12 mouse cellular contexts compared by ENCODE assay signal in the genomic region with DNA sequence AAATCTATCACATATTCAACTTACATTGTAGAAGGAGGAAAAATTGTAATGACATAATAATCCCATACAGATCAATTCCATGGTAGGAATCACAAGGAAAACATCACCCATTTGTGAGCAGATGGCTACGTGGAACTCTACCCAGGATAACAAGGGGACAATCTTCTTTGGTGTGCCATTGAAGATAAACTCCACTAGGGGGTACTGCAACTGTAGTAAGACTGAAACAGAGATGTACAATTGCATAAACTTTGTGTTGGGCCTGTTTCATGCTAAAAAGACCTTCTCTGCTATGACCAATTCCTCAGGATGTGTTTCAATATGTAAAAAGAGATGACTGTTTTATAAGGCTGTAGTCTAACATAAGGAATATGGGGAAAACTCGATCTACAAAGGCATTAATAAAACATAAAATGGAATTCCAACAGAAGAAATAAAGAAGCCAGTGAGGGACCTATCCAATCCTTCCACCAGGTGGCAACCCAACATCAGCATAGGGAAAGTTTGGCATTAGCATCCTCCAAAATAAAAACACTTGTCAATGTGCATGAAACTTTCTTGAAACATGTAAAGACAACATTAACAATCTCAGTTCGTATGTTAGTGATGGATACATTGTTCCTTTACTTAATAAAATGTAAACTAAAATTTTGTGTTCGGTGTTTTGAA. TPM values are rescaled to one million over a fixed set of nuclear protein-coding genes. Genes with fewer than 3 reads are reported as not detected.
DNase-seq lines count a peak whose midpoint lies in the region; ATAC-seq and TF ChIP-seq lines count a peak whose summit lies in the region.
"Had no signal": no experiment of that assay in that cellular context is flagged by ENCODE, and none has a peak within 500 bp of the region (broad histone marks: within the 10 kb centered on the region; RNA-seq: fewer than 3 reads in every experiment).

No protein-coding gene starts in this region.

- H3K27me3 ChIP-seq in hindbrain, postnatal 0 days (ENCODE audit: insufficient read depth, low read length) = no peaks in the 10 kb centered on the region
- no peaks in the 10 kb centered on the region for H3K27me3 ChIP-seq in hindbrain, embryonic 16.5 days (replicated peaks; ENCODE audit: control insufficient read depth, insufficient read depth, low read length)
- H3K27me3 ChIP-seq in lung, postnatal 0 days (replicated peaks; ENCODE audit: insufficient read depth, low read length) = no peaks in the 10 kb centered on the region

- peak; percentile 56 for DNase-seq in hindbrain, postnatal 0 days (ENCODE audit: low spot score)
- DNase-seq in lung, postnatal 0 days (ENCODE audit: low spot score) = peak; percentile 30
- DNase-seq in lung, postnatal 4 days = no peak
- peak; percentile 40 for DNase-seq in Muller cell, postnatal 12 days (ENCODE audit: inconsistent ontology term)
- DNase-seq in cerebellum, adult 8-10 months = no peak
- no peak for DNase-seq in urinary bladder, postnatal 10 days (ENCODE audit: low spot score)
- DNase-seq: right cerebral cortex, postnatal 14 days; thymus, adult 2 months had no signal

- no peak overlapping the region for H3K9ac ChIP-seq in hindbrain, postnatal 0 days (replicated peaks; ENCODE audit: low read length)
- no peak overlapping the region for H3K9ac ChIP-seq in hindbrain, embryonic 16.5 days (ENCODE audit: low read depth, low read length)
- no peak overlapping the region for H3K9ac ChIP-seq in lung, postnatal 0 days (replicated peaks; ENCODE audit: low read depth)
- H3K9ac ChIP-seq: limb, embryonic 13.5 days had no signal

- H3K9me3 ChIP-seq in hindbrain, postnatal 0 days (ENCODE audit: low read length) = no peaks in the 10 kb centered on the region
- no peaks in the 10 kb centered on the region for H3K9me3 ChIP-seq in hindbrain, embryonic 16.5 days (ENCODE audit: control insufficient read depth, low read length)
- H3K9me3 ChIP-seq in lung, postnatal 0 days (ENCODE audit: low read length) = no peaks in the 10 kb centered on the region
- H3K9me3 ChIP-seq: limb, embryonic 13.5 days had no signal

- TF ChIP-seq CTCF in hindbrain, postnatal 0 days (IDR thresholded peaks at IDR 0.05; ENCODE audit: low read depth) = peak; percentile 71
- TF ChIP-seq CTCF in lung, postnatal 0 days (IDR thresholded peaks at IDR 0.05) = peak; percentile 61

- WGBS in hindbrain, postnatal 0 days = 61% methylated on average over 4 of the region's 4 CpGs
- WGBS in hindbrain, embryonic 16.5 days = 59% methylated on average over 4 of the region's 4 CpGs
- WGBS in lung, postnatal 0 days = 47% methylated on average over 4 of the region's 4 CpGs

- TF ChIP-seq EP300 in lung, postnatal 0 days (IDR thresholded peaks at IDR 0.05) = no peak

- no peak overlapping the region for H3K4me3 ChIP-seq in hindbrain, postnatal 0 days (ENCODE audit: low read length)
- H3K4me3 ChIP-seq in hindbrain, embryonic 16.5 days (ENCODE audit: low read length) = no peak overlapping the region
- no peak overlapping the region for H3K4me3 ChIP-seq in lung, postnatal 0 days (ENCODE audit: low read depth, low read length)
- H3K4me3 ChIP-seq: limb, embryonic 13.5 days had no signal

- H3K4me1 ChIP-seq in hindbrain, postnatal 0 days (ENCODE audit: insufficient read depth, low read length) = no peaks in the 10 kb centered on the region
- no peaks in the 10 kb centered on the region for H3K4me1 ChIP-seq in hindbrain, embryonic 16.5 days (ENCODE audit: control insufficient read depth, insufficient read depth, low read depth, low read length)
- no peaks in the 10 kb centered on the region for H3K4me1 ChIP-seq in lung, postnatal 0 days (ENCODE audit: insufficient read depth, low read depth, low read length)
- H3K4me1 ChIP-seq: limb, embryonic 13.5 days had no signal

- no peaks in the 10 kb centered on the region for H3K36me3 ChIP-seq in hindbrain, postnatal 0 days (ENCODE audit: insufficient read depth, low read length)
- no peaks in the 10 kb centered on the region for H3K36me3 ChIP-seq in hindbrain, embryonic 16.5 days (ENCODE audit: control insufficient read depth, insufficient read depth, low read length)
- no peaks in the 10 kb centered on the region for H3K36me3 ChIP-seq in lung, postnatal 0 days (ENCODE audit: insufficient read depth, low read length)
- H3K36me3 ChIP-seq: limb, embryonic 13.5 days had no signal

- ATAC-seq in hindbrain, postnatal 0 days = no peak
- ATAC-seq in hindbrain, embryonic 16.5 days = no peak
- ATAC-seq in lung, postnatal 0 days = no peak
- peak; percentile 78 for ATAC-seq in megakaryocyte progenitor cell, adult 5-6 weeks (replicated peaks; ENCODE audit: poor library complexity)
- ATAC-seq: midbrain, embryonic 16.5 days had no signal

- no peak overlapping the region for H3K27ac ChIP-seq in hindbrain, postnatal 0 days
- no peak overlapping the region for H3K27ac ChIP-seq in hindbrain, embryonic 16.5 days (ENCODE audit: low read depth, low read length)
- no peak overlapping the region for H3K27ac ChIP-seq in lung, postnatal 0 days (ENCODE audit: low read length)
- H3K27ac ChIP-seq: limb, embryonic 13.5 days had no signal

- H3K4me2 ChIP-seq in hindbrain, postnatal 0 days (ENCODE audit: low read depth, low read length) = no peak overlapping the region
- H3K4me2 ChIP-seq in hindbrain, embryonic 16.5 days (ENCODE audit: low read length) = no peak overlapping the region
- H3K4me2 ChIP-seq in lung, postnatal 0 days (replicated peaks; ENCODE audit: low read depth, low read length) = no peak overlapping the region
- H3K4me2 ChIP-seq: limb, embryonic 13.5 days had no signal

RNA-seq across cellular contexts. Expression of gene Pdha1, which starts 15.1 kb away (rescaled TPM):
- 145 and 150 TPM in 2 replicates for total RNA-seq in hindbrain, postnatal 0 days (2014; rRNA removed)
- polyA plus RNA-seq in hindbrain, postnatal 0 days (2015; fragmentation: Nextera tagmentation; extraction: Ambion mirVana) = 201 and 207 TPM in 2 replicates
- polyA plus RNA-seq in hindbrain, embryonic 16.5 days (2015; fragmentation: Nextera tagmentation; extraction: Ambion mirVana) = 186 and 206 TPM in 2 replicates
- polyA plus RNA-seq in lung, postnatal 0 days (2015; fragmentation: Nextera tagmentation; extraction: Ambion mirVana) = 96.0 and 103 TPM in 2 replicates
- 132 and 133 TPM in 2 replicates for total RNA-seq in megakaryocyte progenitor cell, adult 5-6 weeks (2015)
- total RNA-seq in megakaryocyte progenitor cell, adult 5-6 weeks (2017) = 156 and 191 TPM in 2 replicates

Comparison
In these comparisons a context has a peak if more than half of its experiments do, and no peak if none do; other contexts are left out.
1. DNase-seq: peak in hindbrain, postnatal 0 days (single experiment), lung, postnatal 0 days (single experiment) and Muller cell, postnatal 12 days (single experiment); none in lung, postnatal 4 days (0 of 2), cerebellum, adult 8-10 months (single experiment) and urinary bladder, postnatal 10 days (single experiment).